Mouse (Mus musculus) gastrocnemius, adult 18-20 months (tissue): ENCODE data around the gene Gm47995. TPM values are rescaled to one million over a fixed set of nuclear protein-coding genes. Genes with fewer than 3 reads are reported as not detected.

Experiments
- DNase-seq: peaks from one replicate; pipeline ENCODE4 v3.0.0; 2021; ENCODE audit warnings: low spot score
- total RNA-seq, 2 experiments: library from RNA; stranded (reverse); gene quantifications; 2 replicates each; pipeline ENCODE4 v1.2.3; 2021

The Gm47995 gene
- total RNA-seq, 2 experiments from 2014 or later, result 0.31 TPM; not detected in 1

DNA sequence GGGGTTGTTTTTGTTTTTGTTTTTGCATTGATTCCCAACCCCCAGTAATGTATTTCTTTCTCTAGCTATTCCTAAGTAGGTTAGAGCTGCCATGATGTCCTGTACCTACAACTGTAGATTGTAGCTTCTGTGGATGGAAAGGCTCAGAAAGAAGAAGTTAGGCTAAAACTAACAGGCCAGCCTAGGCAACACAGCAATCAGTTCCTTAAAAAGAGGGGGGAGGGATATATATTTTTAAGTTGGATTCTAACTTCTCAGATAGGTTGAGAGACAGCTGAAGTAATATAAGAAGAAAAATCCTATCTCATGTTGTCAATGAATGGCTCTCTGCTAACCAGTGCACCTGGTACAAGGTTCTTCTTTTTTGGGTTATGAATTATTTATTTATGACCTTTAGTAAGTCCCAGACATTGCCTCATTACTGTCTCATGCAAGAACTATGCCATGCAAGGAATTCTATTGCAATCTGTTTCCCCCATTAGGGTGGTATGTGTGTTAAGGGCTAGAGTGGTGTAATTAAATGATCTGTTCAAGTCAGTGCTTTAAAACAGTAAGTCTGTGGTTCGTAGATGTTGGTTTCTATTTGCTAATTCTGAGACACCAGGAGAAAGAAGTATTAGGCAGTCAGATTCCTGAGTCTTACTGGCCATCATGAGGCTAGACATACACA, 30.2 kb downstream of the Gm47995 start:
- no peak for DNase-seq

DNA sequence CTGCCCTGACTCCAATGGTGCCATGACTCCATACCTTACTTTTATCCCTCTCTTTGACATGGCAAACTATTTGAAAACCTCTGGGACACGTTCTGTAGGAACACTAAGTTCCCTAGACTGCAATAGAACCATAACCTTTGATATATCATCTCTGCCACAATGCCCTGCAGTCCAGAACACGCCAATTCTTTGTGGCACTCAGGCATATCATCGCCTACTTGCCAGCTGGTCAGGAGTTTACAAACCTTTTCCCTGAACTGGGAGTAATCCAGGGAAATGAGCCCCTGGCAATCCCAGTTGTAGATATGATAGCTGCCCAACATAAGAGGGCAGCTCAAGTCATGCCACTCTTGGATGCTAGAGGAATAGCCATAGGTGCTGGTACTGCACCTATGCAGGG, 34.1 kb downstream of the Gm47995 start:
- no peak for DNase-seq

DNA sequence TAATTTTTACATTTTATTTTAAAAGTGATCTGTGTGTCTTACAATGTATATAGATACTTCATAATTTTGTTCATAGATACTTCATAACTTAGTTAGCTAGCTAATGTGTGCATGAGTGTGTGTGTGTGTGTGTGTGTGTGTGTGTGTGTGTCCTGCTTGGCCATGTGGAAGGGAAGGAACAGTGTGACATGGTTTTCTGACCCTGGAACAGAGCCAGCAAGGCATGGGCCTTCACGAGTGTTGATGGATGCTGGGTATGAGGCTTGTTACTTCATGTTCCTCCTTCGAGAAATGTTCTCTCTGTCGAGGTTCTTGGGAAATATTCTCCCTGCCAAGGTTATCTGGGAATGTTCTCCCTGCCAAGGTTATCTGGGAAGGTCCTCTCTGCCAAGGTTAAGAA, 35.5 kb downstream of the Gm47995 start:
- no peak for DNase-seq

DNA sequence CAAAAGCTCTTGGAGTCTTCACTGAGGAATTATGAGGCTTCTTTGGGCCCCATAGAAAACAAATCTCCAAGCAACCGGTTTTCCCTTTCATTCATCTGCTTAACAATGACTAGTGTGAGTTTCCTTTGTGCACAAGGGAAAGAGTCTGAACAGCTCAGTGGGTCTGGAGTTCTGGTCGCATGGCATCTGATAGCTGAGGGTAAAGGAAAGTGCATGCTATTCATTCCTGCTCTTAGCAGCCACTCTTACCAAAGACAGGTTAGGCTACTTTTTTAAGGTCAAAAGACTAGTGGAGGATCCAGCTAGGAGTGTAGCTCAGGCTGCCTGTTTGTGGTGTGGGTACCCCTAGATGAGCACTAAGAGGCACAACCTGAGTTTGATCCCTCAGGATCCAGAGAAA, 37.3 kb downstream of the Gm47995 start:
- DNase-seq, result no peak

DNA sequence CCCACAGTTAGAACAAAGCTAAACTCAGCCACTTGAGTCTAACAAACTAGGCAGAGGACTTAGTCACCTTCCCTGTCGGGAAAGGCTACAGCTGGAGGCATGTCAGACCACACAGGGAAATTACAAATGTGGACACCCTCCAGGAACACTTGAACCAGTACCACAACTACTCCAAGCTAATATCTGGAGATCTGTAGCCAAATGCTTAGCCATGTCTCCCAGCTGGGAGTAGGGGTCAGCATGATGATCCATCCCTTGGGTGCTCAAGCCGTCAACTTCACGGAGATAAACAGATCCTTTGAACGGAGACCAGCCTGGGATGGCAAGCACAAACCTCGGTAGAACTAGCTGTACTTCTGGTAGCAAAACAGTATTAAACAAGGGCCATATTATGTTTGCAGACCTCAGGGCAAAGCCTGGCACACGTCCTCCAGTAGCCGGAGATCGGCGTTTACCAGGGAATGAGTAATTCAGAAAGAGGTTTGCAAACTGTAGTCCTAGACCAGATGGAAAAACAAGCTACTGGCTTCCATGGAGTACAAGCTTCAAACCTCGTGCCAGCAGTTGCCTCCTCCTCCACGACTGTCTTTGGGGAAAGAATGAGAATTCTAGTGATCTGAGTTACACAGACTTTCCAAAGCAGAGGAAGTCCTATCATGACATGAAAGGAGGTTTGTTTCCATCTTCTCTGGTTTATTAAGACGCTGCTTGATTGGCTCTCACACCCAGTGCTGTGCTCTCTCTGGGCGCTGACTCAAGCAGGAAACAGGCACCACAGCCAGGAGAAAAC, 38.1 kb downstream of the Gm47995 start:
- DNase-seq, result peak; percentile 69

DNA sequence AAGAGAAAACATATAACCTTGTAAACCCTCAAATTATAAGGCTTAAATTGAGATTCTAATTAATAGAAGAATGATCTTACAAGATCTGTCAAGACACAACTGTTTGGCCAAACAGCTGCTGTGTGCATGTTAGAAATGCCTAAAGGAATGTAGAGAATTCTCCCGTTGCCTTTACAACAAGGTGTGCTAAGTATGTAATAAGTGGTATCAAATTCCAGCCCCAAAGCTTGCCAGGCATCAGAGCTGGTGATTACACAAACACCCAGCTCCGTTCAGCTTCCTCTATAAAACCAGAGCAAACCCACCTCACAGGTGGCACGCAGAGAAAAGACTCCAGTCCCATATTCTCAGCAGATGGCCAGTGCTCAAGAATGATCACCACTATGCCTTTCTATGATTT, 39.5 kb downstream of the Gm47995 start:
- no peak for DNase-seq

DNA sequence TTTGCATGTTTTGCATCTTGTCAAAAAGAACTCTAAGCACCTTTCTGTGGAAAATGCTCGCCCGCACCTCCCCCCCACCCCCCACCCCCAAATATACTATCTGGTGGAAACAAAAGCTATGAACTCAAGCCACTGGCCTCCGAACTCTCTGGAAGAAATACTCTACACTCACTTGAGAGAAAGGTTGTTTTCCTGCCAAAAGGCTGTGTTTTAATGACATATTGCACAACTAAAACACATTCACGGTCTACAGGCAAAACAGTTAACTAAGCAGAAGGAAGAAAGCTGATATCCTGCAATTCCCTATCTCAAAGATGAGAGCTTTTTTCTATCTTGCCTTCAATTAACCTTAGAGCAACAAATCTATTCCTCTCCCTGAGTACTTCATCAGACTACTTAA, 45.1 kb downstream of the Gm47995 start:
- DNase-seq, result peak; percentile 8

DNA sequence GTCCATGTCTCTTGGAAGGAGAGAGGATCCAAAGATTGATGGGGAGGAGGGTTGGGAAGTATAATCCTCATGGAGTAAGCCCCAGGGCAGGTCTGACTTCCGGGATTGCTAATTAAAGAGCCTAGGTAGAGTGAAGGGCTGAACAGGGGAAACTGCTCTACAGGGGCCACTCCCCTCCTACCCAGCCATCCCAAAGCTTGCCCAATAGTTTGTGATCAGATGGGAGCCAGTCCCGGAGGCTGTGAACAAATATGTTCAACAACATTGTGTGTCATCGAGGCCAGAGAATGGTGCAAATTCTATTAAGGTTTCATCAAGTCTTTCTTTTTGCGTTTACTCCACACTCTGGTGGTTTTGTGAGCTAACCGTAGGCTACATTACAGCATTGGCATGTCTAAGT, 45.8 kb downstream of the Gm47995 start:
- no peak for DNase-seq

DNA sequence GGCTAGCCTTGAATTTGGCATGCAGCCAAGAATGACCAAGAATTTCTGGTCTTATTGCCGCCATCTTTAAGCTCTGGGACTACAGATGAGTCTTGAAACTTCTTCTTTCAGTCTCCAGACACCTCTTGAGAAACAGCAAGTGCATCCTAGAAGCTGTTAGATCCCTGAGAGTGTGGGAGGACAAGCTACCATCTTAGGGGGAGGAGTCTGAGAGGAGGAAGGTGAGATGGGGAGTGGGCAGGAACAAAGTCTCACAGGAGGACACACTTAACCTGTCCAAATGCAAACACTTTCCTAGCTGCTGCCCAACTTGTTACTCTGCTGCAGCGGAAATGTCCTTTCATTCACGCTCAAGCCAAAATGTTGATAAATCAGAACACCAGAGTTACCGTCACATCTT, 46.5 kb downstream of the Gm47995 start:
- no peak for DNase-seq

DNA sequence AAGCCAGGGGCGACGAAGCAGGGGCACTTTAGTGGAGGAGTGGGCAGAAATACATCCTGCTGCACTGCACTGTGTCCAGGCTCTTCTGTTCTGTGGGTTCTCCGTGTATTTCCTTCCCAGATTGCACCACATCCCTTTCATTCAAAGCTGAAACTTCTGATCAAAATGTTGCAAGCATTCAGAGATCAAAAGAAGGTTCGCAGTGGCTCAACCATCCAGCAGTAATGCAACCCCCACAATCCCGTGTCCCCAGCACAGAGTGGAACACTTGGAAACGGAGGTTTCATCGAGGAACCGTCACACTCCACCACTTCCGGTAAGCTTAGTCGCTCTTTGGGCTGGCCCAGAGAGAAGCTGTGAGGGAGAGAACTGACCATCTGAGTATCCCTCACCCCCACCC, 46.9 kb downstream of the Gm47995 start:
- DNase-seq, result no peak

DNA sequence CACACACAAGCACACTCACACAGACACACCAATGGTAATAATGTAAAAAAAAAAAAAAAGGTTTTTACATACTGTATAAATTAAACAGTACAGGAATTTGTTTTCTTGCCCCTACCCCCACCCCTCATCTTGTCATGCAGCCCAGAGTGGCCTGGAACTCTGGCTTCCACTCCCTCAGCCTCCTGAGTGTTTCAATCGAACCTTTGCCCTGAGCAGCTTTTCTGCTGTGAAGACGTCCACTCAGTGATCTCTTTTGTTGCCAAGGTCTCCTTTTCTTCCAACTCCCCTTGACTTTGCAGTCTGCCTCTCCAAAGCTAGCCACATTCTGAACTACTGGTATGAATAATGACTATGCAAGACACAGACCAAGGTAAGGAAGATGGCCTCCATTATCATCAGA, 47.6 kb downstream of the Gm47995 start:
- no peak for DNase-seq

Other genes with a start within 250 kb of the Gm47995 start
- gene Hmcn1, start 205.0 kb upstream of the Gm47995 start, total RNA-seq, result 1 to 10 TPM; 4.8 to 6.9 TPM
- gene Gm47985, start 15.9 kb upstream of the Gm47995 start, total RNA-seq, result under 1 TPM in 1 of 2 experiments, not detected in 1; 0.26 TPM
- gene Gm8947, start 6.1 kb upstream of the Gm47995 start, total RNA-seq, result under 1 TPM in 1 of 2 experiments, not detected in 1; 0.17 TPM
- gene 3110040M04Rik, start 5.7 kb downstream of the Gm47995 start, total RNA-seq, result under 1 TPM in 1 of 2 experiments, not detected in 1; 0.38 TPM
- under 1 TPM in 1 of 2 experiments, not detected in 1; 0.28 TPM for gene Gm47996, start 11.7 kb downstream of the Gm47995 start, total RNA-seq
- gene Ivns1abp, start 146.0 kb downstream of the Gm47995 start, total RNA-seq, result 100 to 1,000 TPM; 113 to 161 TPM
- gene Swt1, start 230.0 kb downstream of the Gm47995 start, total RNA-seq, result 1 to 10 TPM; 7.5 to 9.0 TPM
- gene Trmt1l, start 230.1 kb downstream of the Gm47995 start, total RNA-seq, result 10 to 100 TPM; 15.1 to 16.0 TPM